Mouse (Mus musculus) bone marrow, adult 2 months (tissue): ENCODE results near the gene Trem2. TPM values are rescaled to one million over a fixed set of nuclear protein-coding genes. Genes with fewer than 3 reads are reported as not detected.
"Not testable (repeated sequence)": the region's sequence is repeated elsewhere in the genome, so short reads cannot be mapped to it uniquely, and the experiment has no call there.

ENCODE experiments used
- H3K27ac ChIP-seq: fragments of 200-500 bp; 2 replicates; pipeline ENCODE4 v1.5.1; 2012; ENCODE audit warnings: low read depth, mild to moderate bottlenecking, control low read depth, inconsistent platforms, low read length; ENCODE audit not compliant: control insufficient read depth, poor library complexity, insufficient read depth
- H3K4me1 ChIP-seq: fragments of 200-500 bp; 2 replicates; pipeline ENCODE4 v1.6.1; 2011; ENCODE audit warnings: low read length; ENCODE audit not compliant: control insufficient read depth, insufficient read depth
- H3K4me3 ChIP-seq: fragments of 200-500 bp; replicated peaks from 2 replicates; pipeline ENCODE3; 2011; ENCODE audit warnings: mild to moderate bottlenecking, low read depth, low read length, control low read depth; ENCODE audit not compliant: control insufficient read depth
- CTCF ChIP-seq: fragments of 200-500 bp; IDR thresholded peaks from 2 replicates; pipeline ENCODE4 v1.5.1; 2011; ENCODE audit warnings: low read length, control low read depth; ENCODE audit not compliant: control insufficient read depth, insufficient read depth
- POLR2A ChIP-seq: fragments of 200-500 bp; IDR thresholded peaks from 2 replicates; pipeline ENCODE4 v1.6.1; 2011; ENCODE audit warnings: low read depth, mild to moderate bottlenecking, control low read depth, low read length, borderline replicate concordance; ENCODE audit not compliant: control insufficient read depth
- WGBS: fragments of 180-500 bp; shearing (Covaris S2); methylation state at CpG from one replicate; pipeline ENCODE4 v1.1.7; 2018; 5-methylcytosine and 5-hydroxymethylcytosine counted together
- polyA plus RNA-seq: library from polyadenylated mRNA; stranded (reverse); fragments of >200 nt; gene quantifications from 2 replicates; pipeline ENCODE4 v1.2.4, GENCODE M21; 2011; ENCODE audit warnings: low replicate concordance; ENCODE audit not compliant: missing spikeins, insufficient read depth, insufficient read length

Gene Trem2
- polyA plus RNA-seq, 1 experiment, result 6.2 TPM

DNA sequence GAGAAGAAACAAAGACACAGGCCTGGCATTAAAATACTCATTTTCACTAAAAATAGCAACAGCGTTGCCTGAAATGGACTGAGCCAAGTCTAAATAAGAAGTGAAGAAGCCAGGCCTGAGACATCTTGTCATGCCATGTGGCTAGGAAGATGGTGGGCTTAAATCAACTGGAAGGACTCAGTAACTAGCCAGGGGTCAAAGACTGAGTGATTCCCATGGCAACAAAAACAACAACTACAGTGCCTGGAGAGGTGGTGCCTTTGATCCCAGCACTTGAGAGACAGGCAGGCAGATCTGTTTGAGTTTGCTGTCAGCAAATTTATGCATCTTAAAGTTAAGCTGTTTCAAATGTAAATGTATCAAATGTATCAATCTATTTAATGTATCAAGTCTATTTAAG is 5.9 kb upstream of the Trem2 start:
- no peak for TF ChIP-seq CTCF
- TF ChIP-seq POLR2A, result no peak

GRCm38 (mm10) chr17:48341947-48342346 is 4.3 kb upstream of the Trem2 start:
- Histone ChIP-seq H3K4me3 (no peak overlapping the region), H3K4me1 (peaks cover 1% of the 10 kb centered on the region; the same call in 1 of the 2 replicates), H3K27ac (no peak overlapping the region)
- TF ChIP-seq POLR2A (no peak), CTCF (no peak)
- WGBS, result 25% methylated on average over 3 of the region's 3 CpGs

More for the DNA sequence above, 5.9 kb upstream of the Trem2 start:
- Histone ChIP-seq H3K4me1 (no peaks in the 10 kb centered on the region; the same call in 1 of the 2 replicates), H3K27ac (no peak overlapping the region), H3K4me3 (no peak overlapping the region)
- 86% methylated on average over 1 of the region's 1 CpGs for WGBS

DNA sequence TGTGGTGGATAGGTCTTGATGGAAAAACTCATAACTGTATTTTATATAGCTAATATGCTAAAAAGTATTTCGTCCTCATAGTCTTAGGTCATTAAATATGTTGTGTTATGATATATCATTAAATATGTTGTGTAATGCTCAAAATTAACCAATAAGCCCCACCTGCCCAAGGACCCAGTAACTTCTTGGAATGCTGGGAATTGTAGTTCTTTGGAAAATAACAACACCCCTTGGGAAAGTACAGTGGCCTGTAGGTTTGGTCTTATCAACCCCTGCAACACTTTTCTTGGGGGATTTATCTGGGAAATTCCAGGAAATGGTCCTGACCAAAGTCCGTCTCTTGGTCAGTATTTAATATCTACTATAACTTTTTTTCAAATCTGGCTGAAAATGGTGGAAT is 3.1 kb upstream of the Trem2 start:
- 72% methylated on average over 2 of the region's 2 CpGs for WGBS
- Histone ChIP-seq H3K4me3 (no peak overlapping the region), H3K27ac (no peak overlapping the region), H3K4me1 (peaks cover 1% of the 10 kb centered on the region; the same call in 1 of the 2 replicates)
- TF ChIP-seq CTCF, result no peak
- no peak for TF ChIP-seq POLR2A

DNA sequence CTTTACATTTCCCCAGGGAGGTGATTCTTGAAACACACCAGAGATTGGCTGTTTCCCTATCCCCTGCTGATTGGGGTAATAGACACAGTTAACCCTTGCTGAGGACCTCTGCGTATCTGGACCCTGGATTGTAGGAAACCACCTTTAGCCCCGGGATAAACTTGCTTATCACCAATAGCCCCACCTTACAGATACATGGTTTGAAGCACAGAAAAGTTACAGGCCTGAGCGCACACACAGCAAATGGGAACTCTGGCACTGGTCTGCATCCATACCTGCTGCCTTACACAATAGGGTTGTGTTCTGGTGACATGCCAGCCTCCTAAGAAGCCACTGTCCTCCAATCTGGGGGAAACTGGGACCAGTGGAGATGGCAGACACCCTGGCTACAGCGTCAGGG is 377 bp upstream of the Trem2 start:
- Histone ChIP-seq H3K27ac (no peak overlapping the region), H3K4me3 (no peak overlapping the region)
- 68% methylated on average over 4 of the region's 4 CpGs for WGBS

GRCm38 (mm10) chr17:48346834-48347233 is 633 bp downstream of the Trem2 start:
- no peak for TF ChIP-seq POLR2A
- no peak for TF ChIP-seq CTCF
- Histone ChIP-seq H3K4me3 (no peak overlapping the region), H3K4me1 (peaks cover 1% of the 10 kb centered on the region; the same call in 1 of the 2 replicates), H3K27ac (no peak overlapping the region)
- WGBS, result 60% methylated on average over 4 of the region's 4 CpGs

More for the DNA sequence above, 377 bp upstream of the Trem2 start:
- peaks cover 1% of the 10 kb centered on the region; the same call in 1 of the 2 replicates for H3K4me1 ChIP-seq
- no peak for TF ChIP-seq POLR2A
- TF ChIP-seq CTCF, result no peak

DNA sequence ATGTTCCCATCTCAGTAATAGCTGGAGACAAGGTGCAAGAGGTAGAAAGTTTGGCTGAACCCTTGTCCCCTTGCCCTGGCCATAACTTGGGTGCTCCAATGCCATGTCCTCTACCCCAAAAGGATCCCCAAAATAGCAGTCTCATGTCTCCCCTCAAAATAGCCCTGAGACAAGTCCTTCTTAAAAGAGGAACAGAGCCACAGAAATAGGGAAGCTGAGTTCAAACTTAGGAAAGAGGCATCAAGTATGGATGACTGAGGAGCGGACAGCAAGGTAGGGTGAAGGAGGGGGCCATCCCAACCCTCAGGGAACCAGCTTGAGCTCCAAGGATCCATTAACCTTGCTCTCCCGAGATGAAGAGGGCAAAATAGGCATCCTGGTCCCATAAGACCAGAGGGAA is 1.1 kb downstream of the Trem2 start:
- Histone ChIP-seq H3K4me1 (peaks cover 1% of the 10 kb centered on the region; the same call in 1 of the 2 replicates), H3K4me3 (no peak overlapping the region), H3K27ac (no peak overlapping the region)
- 33% methylated on average over 2 of the region's 2 CpGs for WGBS
- TF ChIP-seq CTCF, result no peak
- TF ChIP-seq POLR2A, result no peak

DNA sequence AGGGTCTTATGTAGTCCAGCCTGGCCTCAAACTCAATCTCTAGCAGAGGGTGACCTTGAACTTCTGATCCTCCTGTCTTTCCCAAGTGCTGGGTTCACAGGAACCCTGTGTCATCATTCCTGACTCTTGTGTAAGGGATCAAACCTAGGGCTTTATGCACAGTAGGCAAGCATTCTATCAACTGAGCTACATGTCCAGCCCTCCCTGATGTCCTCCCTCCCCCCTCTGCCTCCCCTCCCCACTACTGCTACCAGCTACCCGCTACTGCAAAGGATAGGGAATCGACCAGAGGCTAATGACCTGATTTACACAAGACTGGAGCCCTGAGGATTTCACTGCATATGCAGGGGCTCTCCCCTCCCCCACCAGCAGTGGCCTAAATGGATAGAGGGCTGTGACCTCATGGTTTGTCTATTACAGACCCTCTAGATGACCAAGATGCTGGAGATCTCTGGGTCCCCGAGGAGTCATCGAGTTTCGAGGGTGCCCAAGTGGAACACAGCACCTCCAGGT is 4.5 kb downstream of the Trem2 start:
- peaks cover 1% of the 10 kb centered on the region; the same call in 1 of the 2 replicates for H3K4me1 ChIP-seq
- TF ChIP-seq CTCF (no peak), POLR2A (no peak)
- no peak overlapping the region for H3K27ac ChIP-seq
- H3K4me3 ChIP-seq, result no peak overlapping the region
- WGBS, result 89% methylated on average over 5 of the region's 5 CpGs

DNA sequence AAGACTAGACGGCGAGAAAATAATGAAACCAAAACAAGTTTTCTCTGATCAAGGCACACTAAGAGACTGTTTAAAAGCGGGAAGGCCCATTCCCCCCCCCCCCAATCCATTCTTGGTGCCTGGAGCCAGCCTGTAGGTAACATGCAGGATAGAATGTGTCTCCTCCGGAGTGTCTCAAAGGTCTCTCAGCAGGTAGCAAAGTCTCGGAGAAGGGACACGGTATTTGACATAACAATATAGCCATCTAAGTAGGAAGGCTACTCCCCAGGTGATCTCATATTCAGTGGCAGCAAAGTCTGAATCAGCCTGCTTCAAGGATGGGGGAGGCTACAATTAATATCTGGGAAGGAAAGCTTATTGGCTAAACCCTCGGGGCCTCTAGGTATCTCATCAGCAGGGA is 6.8 kb downstream of the Trem2 start:
- H3K4me1 ChIP-seq, H3K4me3 ChIP-seq, H3K27ac ChIP-seq: not testable (repeated sequence)
- WGBS, result 85% methylated on average over 7 of the region's 7 CpGs

- Histone ChIP-seq H3K27ac (no peak overlapping the region), H3K4me3 (no peak overlapping the region), H3K4me1 (no peaks in the 10 kb centered on the region)
- TF ChIP-seq CTCF (no peak), POLR2A (no peak)
- 86% methylated on average over 3 of the region's 3 CpGs for WGBS
Observed at GRCm38 (mm10) chr17:48355822-48356221, 9.6 kb downstream of the Trem2 start.
